Mouse (Mus musculus) cortical plate, adult 2 months (tissue): Measurements from ENCODE around the gene Wipf1.

Source experiments
- CTCF ChIP-seq: fragments of 200-500 bp; IDR thresholded peaks from 2 replicates; pipeline ENCODE4 v1.5.1; 2011; ENCODE audit warnings: mild to moderate bottlenecking, control low read depth, low read length; ENCODE audit not compliant: insufficient read depth; ENCODE audit errors: extremely low read depth
- POLR2A ChIP-seq: fragments of 200-500 bp; IDR thresholded peaks from 2 replicates; pipeline ENCODE4 v1.6.1; 2011; ENCODE audit warnings: mild to moderate bottlenecking, low read length, control low read depth; ENCODE audit not compliant: insufficient read depth; ENCODE audit errors: extremely low read depth

- no peak for TF ChIP-seq POLR2A
- no peak for TF ChIP-seq CTCF
Observed at GRCm38 (mm10) chr2:73536091-73536783, 6.7 kb upstream of the Wipf1 start.
